Mouse (Mus musculus): ENCODE results near the gene Slc35g2. TPM values are rescaled to one million over a fixed set of nuclear protein-coding genes. Genes with fewer than 3 reads are reported as not detected.

The Slc35g2 gene
- total RNA-seq, 2 experiments from 2014 or later: 24.9 to 25.1 TPM

Other genes with a start within 250 kb of the Slc35g2 start
- gene Il20rb, start 84.3 kb downstream of the Slc35g2 start, total RNA-seq (2021): under 1 TPM; 0.23 to 0.30 TPM
- 10 to 100 TPM; 36.5 to 39.0 TPM for gene Nck1, start 25.0 kb downstream of the Slc35g2 start, total RNA-seq (2021)
- 10 to 100 TPM; 69.0 to 70.1 TPM for gene Stag1, start 26.7 kb upstream of the Slc35g2 start, total RNA-seq (2021)

Data from left cerebral cortex, adult 18-20 months (tissue).